Mouse (Mus musculus) limb, embryonic 15.5 days (tissue): ENCODE results near the gene Sergef. TPM values are rescaled to one million over a fixed set of nuclear protein-coding genes. Genes with fewer than 3 reads are reported as not detected.
A peak's percentile ranks its signal among the peaks of the same experiment; 100 is the strongest.

Source experiments
- ATAC-seq: fragments of 200-750 bp; cut with Nextera tagmentation; 2 replicates; pipeline ENCODE4 v1.8.0; 2017; ENCODE audit warnings: low read depth, moderate TSS enrichment; ENCODE audit not compliant: insufficient number of reproducible peaks, low FRiP score, low TSS enrichment
- H3K27ac ChIP-seq: fragments of 300-500 bp; sonication (generic); 2 replicates; pipeline ENCODE4 v1.5.1; 2015; ENCODE audit warnings: moderate library complexity, mild to moderate bottlenecking, inconsistent platforms
- H3K27me3 ChIP-seq: fragments of 300-500 bp; sonication (generic); 2 replicates; pipeline ENCODE4 v1.6.1; 2015; ENCODE audit warnings: inconsistent platforms
- H3K36me3 ChIP-seq: fragments of 300-500 bp; sonication (generic); 2 replicates; pipeline ENCODE4 v1.6.1; 2015; ENCODE audit warnings: inconsistent platforms
- H3K4me1 ChIP-seq: fragments of 300-500 bp; sonication (generic); 2 replicates; pipeline ENCODE4 v1.6.1; 2015; ENCODE audit warnings: inconsistent platforms
- H3K4me2 ChIP-seq: fragments of 300-500 bp; sonication (generic); 2 replicates; pipeline ENCODE4 v1.6.1; 2015; ENCODE audit warnings: mild to moderate bottlenecking, inconsistent platforms
- H3K4me3 ChIP-seq: fragments of 300-500 bp; sonication (generic); 2 replicates; pipeline ENCODE4 v1.5.1; 2015; ENCODE audit warnings: mild to moderate bottlenecking, inconsistent platforms
- H3K9ac ChIP-seq: fragments of 300-500 bp; sonication (generic); 2 replicates; pipeline ENCODE4 v1.6.1; 2015; ENCODE audit warnings: inconsistent platforms
- H3K9me3 ChIP-seq: fragments of 300-500 bp; sonication (generic); 2 replicates; pipeline ENCODE4 v1.6.1; 2016; ENCODE audit warnings: inconsistent platforms
- WGBS: fragments of 180-500 bp; shearing (Covaris S2); methylation state at CpG from one replicate; pipeline ENCODE4 v1.1.7; 2015; 5-methylcytosine and 5-hydroxymethylcytosine counted together
- polyA plus RNA-seq: library from polyadenylated mRNA; unstranded; fragments of >200 nt; fragmentation: Nextera tagmentation; extraction: Ambion mirVana; gene quantifications from 2 replicates; pipeline ENCODE4 v1.2.1, GENCODE M21; 2015

Gene Sergef
- polyA plus RNA-seq, 1 experiment from 2014 or later = 16.5 TPM

GRCm38 (mm10) chr7:46482099-46482531, 157.5 kb downstream of the Sergef start:
- Histone ChIP-seq H3K27me3 (no peaks in the 10 kb centered on the region), H3K9ac (no peak overlapping the region), H3K9me3 (no peaks in the 10 kb centered on the region), H3K36me3 (no peaks in the 10 kb centered on the region), H3K4me2 (no peak overlapping the region), H3K27ac (no peak overlapping the region), H3K4me3 (no peak overlapping the region), H3K4me1 (0 out of 2 replicates have a peak, but pooled peaks cover 3% of the 10 kb centered on the region)
- ATAC-seq = peak; percentile 75
- 62% methylated on average over 2 of the region's 2 CpGs for WGBS

DNA sequence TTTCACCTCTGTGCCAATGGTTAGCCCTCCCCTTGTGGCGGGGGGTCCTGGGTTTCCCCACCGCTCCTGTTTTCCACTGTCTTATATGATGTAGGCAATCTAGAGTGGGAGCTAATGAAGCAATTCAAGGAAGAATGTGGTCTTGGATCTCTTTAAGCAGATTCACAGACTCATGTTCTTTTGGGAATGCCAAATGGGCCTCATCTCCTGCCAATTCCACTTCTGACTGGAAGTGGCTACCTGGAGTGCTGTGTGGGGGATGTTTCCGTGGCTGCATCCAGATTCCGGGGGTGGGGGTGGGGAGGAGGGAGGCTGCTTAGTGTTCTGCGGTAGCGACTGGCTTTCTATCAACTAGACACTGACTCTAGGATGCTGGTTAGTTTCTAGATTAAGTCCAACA, 159.8 kb downstream of the Sergef start:
- no peaks in the 10 kb centered on the region for H3K9me3 ChIP-seq

GRCm38 (mm10) chr7:46477456-46477855, 162.2 kb downstream of the Sergef start:
- H3K4me3 ChIP-seq = no peak overlapping the region
- H3K4me2 ChIP-seq = no peak overlapping the region
- H3K27ac ChIP-seq = no peak overlapping the region
- H3K9me3 ChIP-seq = no peaks in the 10 kb centered on the region
- WGBS = 96% methylated on average over 3 of the region's 3 CpGs
- no peaks in the 10 kb centered on the region for H3K27me3 ChIP-seq
- no peak overlapping the region for H3K9ac ChIP-seq
- no peaks in the 10 kb centered on the region for H3K36me3 ChIP-seq
- no peak for ATAC-seq
- 0 out of 2 replicates have a peak, but pooled peaks cover 5% of the 10 kb centered on the region for H3K4me1 ChIP-seq

More for the DNA sequence above, 159.8 kb downstream of the Sergef start:
- Histone ChIP-seq H3K4me3 (no peak overlapping the region), H3K4me1 (0 out of 2 replicates have a peak, but pooled peaks cover 3% of the 10 kb centered on the region), H3K9ac (no peak overlapping the region), H3K27ac (no peak overlapping the region), H3K4me2 (no peak overlapping the region), H3K27me3 (no peaks in the 10 kb centered on the region), H3K36me3 (no peaks in the 10 kb centered on the region)
- ATAC-seq = no peak
- 57% methylated on average over 6 of the region's 6 CpGs for WGBS

GRCm38 (mm10) chr7:46475464-46475863, 164.1 kb downstream of the Sergef start:
- no peak for ATAC-seq
- H3K27ac ChIP-seq = no peak overlapping the region
- 0 out of 2 replicates have a peak, but pooled peaks cover 5% of the 10 kb centered on the region for H3K4me1 ChIP-seq
- 86% methylated on average over 5 of the region's 5 CpGs for WGBS
- no peaks in the 10 kb centered on the region for H3K9me3 ChIP-seq
- no peaks in the 10 kb centered on the region for H3K36me3 ChIP-seq
- no peak overlapping the region for H3K4me3 ChIP-seq
- H3K9ac ChIP-seq = no peak overlapping the region
- no peak overlapping the region for H3K4me2 ChIP-seq
- H3K27me3 ChIP-seq = no peaks in the 10 kb centered on the region

DNA sequence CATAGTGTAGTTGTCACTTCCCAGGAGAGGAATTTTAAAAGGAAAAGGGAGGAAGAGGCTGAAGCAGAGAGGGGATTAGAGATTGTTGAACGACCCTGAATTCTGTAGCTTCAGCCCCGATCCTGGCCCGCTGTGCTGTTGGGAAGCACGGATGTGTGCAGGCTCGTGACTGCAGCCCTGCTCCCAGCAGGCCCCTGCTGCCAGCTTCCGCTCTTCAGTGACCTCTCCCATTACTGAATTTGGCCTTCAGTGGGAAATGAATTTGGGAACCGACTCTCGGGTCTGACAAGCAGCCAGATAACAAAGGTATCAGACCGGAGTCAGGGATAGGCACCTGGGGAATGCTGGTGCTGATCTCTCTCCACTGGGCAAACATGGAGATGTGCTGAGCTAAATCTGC, 166.5 kb downstream of the Sergef start:
- 0 out of 2 replicates have a peak, but pooled peaks cover 5% of the 10 kb centered on the region for H3K4me1 ChIP-seq
- H3K9me3 ChIP-seq = no peaks in the 10 kb centered on the region
- no peak overlapping the region for H3K27ac ChIP-seq
- no peak overlapping the region for H3K4me3 ChIP-seq
- no peaks in the 10 kb centered on the region for H3K36me3 ChIP-seq
- H3K27me3 ChIP-seq = no peaks in the 10 kb centered on the region
- H3K9ac ChIP-seq = no peak overlapping the region
- no peak overlapping the region for H3K4me2 ChIP-seq
- no peak for ATAC-seq
- 38% methylated on average over 9 of the region's 9 CpGs for WGBS

DNA sequence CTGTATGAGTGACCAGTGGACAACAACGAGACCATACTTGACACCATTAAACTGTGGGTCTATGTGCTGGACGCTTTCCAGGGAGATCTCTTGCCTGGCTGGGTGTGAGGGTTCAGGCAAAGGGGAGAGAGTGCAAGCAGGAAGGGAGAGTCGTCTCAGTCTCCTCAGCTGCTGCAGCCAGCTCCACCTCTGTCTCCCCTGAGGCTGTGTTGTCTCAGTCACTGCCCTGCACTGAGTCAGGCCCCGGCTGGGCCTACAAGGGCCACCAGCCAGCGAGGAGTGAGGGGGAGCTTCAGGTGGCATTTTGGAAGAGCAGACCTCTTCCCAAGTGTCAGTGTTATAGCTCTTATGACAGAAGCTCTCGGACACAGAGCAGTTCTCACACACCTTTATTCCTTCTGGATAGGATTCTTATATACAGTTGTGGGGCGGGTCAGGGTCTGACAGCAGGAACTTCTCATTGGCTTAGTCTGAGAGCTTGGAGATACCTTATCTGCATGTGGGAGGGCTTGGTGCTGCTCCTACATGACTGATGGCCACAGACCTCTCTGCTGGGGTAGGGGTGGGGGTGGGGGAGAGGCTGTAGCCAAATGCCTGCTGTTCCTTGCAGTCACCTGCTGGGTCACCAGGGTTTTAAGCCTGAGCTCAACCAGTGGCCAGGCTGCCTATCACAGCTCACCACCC, 168.4 kb downstream of the Sergef start:
- H3K4me3 ChIP-seq = no peak overlapping the region
- no peak overlapping the region for H3K9ac ChIP-seq
- 0 out of 2 replicates have a peak, but pooled peaks cover 5% of the 10 kb centered on the region for H3K4me1 ChIP-seq
- no peaks in the 10 kb centered on the region for H3K27me3 ChIP-seq
- no peak for ATAC-seq
- no peaks in the 10 kb centered on the region for H3K36me3 ChIP-seq
- H3K27ac ChIP-seq = no peak overlapping the region
- no peaks in the 10 kb centered on the region for H3K9me3 ChIP-seq
- 63% methylated on average over 7 of the region's 7 CpGs for WGBS
- H3K4me2 ChIP-seq = no peak overlapping the region

- H3K9me3 ChIP-seq = no peaks in the 10 kb centered on the region
- H3K4me1 ChIP-seq = 0 out of 2 replicates have a peak, but pooled peaks cover 5% of the 10 kb centered on the region
- no peak overlapping the region for H3K27ac ChIP-seq
- no peak overlapping the region for H3K9ac ChIP-seq
- no peak overlapping the region for H3K4me2 ChIP-seq
- H3K27me3 ChIP-seq = no peaks in the 10 kb centered on the region
- H3K36me3 ChIP-seq = no peaks in the 10 kb centered on the region
- no peak for ATAC-seq
- H3K4me3 ChIP-seq = no peak overlapping the region
- WGBS = 88% methylated on average over 3 of the region's 3 CpGs
Observed at GRCm38 (mm10) chr7:46469542-46469941, 170.1 kb downstream of the Sergef start.

DNA sequence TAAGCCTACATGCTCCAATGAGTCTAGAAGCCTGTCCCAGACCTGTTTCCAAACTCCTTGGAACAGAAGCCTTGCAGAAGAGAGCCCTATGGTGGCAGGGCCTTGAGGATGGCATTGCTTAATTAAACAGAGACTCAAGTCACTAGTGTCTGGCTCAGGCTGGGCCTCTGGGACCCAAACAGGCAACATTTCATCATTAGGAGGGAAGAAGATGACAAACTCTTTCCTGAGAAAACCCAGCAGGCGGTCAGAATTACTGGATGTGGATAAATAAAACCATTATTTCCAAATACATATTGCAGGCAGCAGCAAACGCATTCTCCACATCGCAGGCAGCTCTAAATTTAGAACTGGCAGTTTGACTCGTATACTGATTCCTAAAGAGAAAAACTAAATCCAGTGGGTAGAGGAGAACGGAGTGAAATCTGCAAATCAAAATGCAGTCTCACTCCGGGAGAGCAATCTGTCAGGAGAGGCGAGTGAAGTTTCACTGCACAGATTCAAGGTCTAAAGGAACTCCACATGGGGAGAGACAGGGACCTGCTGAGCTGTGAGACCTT, 173.1 kb downstream of the Sergef start:
- no peaks in the 10 kb centered on the region for H3K36me3 ChIP-seq
- no peak overlapping the region for H3K4me3 ChIP-seq
- no peaks in the 10 kb centered on the region for H3K9me3 ChIP-seq
- ATAC-seq = no peak
- H3K4me1 ChIP-seq = no peaks in the 10 kb centered on the region
- H3K9ac ChIP-seq = no peak overlapping the region
- WGBS = 53% methylated on average over 7 of the region's 7 CpGs
- no peaks in the 10 kb centered on the region for H3K27me3 ChIP-seq
- H3K27ac ChIP-seq = 0 out of 2 replicates have a peak overlapping the region, but pooled peaks have one; percentile 22
- H3K4me2 ChIP-seq = no peak overlapping the region

DNA sequence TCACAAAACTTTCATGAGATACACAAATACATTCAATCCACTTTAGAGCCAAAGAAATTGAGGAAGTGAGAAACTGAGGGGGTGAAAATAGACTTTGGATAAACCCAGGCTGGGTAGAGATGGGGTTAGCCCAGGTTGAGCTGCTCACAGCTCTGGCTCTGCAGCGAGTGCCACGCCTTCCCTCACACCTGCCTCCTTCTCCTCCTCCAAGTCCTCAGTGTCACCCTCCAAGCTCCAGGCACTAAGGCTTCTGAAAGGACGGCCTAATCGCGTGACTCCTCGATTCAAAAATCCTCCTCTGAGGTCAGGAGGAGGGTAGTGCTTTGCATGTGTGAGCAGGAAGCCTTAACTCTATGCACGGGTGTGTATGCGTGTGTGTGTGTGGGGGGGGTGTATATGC, 176.5 kb downstream of the Sergef start:
- H3K27ac ChIP-seq = no peak overlapping the region
- H3K4me1 ChIP-seq = no peaks in the 10 kb centered on the region
- no peaks in the 10 kb centered on the region for H3K36me3 ChIP-seq
- H3K9ac ChIP-seq = no peak overlapping the region
- H3K9me3 ChIP-seq = no peaks in the 10 kb centered on the region
- WGBS = 84% methylated on average over 8 of the region's 8 CpGs
- no peak overlapping the region for H3K4me2 ChIP-seq
- H3K4me3 ChIP-seq = no peak overlapping the region
- ATAC-seq = no peak
- H3K27me3 ChIP-seq = no peaks in the 10 kb centered on the region

DNA sequence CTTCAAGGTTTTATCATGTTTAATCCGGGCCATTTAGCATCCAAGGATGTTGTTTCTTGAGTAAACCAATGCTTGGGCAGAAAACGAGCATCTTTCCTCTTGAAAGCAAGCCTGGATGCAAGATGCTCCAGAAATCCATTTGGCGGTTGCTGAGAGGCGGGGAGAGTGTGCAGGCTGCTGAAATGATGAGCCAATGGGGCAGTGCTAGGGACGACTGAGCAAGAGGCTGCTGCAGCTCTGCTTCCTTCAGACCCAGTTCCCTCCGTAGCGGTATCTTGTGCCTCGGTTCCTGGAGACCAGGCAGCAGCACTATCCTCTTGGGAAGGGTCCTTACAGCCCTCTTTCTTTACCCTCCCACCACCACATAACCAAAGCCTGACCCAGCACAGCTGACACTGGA, 177.3 kb downstream of the Sergef start:
- no peak for ATAC-seq

DNA sequence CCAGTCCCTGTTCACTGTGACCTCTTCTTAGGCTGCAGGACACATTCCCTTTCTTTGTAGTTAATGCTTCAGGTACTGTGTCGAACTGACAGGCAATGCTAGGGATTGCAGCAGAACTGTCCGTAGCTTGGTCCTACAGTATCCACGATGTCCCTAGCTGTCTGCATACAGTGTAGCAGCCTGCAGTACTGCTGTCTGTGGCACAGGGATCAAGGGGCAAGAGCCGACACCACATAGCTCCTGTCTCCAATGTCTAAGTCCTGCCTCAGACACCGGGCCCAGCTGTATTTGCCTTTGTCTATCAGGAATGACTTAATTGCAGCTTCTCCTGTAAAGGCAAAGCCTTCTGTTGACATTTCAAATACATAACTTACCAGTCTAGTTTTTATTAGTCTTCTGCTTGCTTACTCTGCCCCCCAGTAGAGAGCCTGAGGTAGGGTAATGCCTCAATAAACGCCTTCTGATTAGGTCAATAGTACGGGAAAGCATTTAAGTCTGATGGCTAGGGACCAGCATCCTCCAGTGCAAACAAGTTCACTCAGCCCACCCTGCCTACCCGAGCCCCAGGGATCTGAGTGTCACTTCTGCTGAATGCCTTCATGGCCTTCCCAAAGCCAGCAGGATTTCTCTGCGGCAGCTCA, 179.9 kb downstream of the Sergef start:
- ATAC-seq = no peak
- Histone ChIP-seq H3K4me2 (no peak overlapping the region), H3K4me3 (no peak overlapping the region), H3K27me3 (no peaks in the 10 kb centered on the region), H3K36me3 (no peaks in the 10 kb centered on the region), H3K4me1 (no peaks in the 10 kb centered on the region), H3K27ac (no peak overlapping the region), H3K9ac (no peak overlapping the region), H3K9me3 (no peaks in the 10 kb centered on the region)
- WGBS = 73% methylated on average over 9 of the region's 9 CpGs

More for the DNA sequence above, 177.3 kb downstream of the Sergef start:
- H3K4me3 ChIP-seq = no peak overlapping the region
- H3K27me3 ChIP-seq = no peaks in the 10 kb centered on the region
- H3K27ac ChIP-seq = no peak overlapping the region
- no peak overlapping the region for H3K9ac ChIP-seq
- H3K4me1 ChIP-seq = no peaks in the 10 kb centered on the region
- 57% methylated on average over 8 of the region's 8 CpGs for WGBS
- H3K9me3 ChIP-seq = no peaks in the 10 kb centered on the region
- H3K4me2 ChIP-seq = no peak overlapping the region
- H3K36me3 ChIP-seq = no peaks in the 10 kb centered on the region

DNA sequence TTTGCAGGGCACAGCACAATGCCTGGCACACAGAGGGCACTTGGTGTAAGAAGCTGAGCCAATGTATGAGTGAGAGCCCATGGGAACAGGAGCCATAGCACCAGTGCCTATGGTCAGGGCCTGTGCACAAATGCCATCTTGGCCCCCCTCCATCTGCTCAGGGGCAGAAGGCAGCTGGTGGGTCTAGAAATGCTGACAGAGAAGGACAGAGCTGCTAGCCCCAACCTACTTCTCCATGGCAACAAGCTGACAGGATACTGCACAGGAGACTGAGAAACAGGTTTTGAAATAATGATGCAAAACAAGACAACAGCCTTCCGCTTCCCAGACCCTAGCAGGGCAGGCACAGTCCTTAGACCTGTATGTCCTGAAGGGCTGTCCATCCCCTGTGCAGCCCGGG, 180.4 kb downstream of the Sergef start:
- H3K9ac ChIP-seq = no peak overlapping the region
- no peak overlapping the region for H3K27ac ChIP-seq
- H3K36me3 ChIP-seq = no peaks in the 10 kb centered on the region
- WGBS = 74% methylated on average over 2 of the region's 2 CpGs
- no peak overlapping the region for H3K4me2 ChIP-seq
- ATAC-seq = no peak
- no peaks in the 10 kb centered on the region for H3K9me3 ChIP-seq
- no peaks in the 10 kb centered on the region for H3K27me3 ChIP-seq
- H3K4me1 ChIP-seq = no peaks in the 10 kb centered on the region
- H3K4me3 ChIP-seq = no peak overlapping the region
